Mouse (Mus musculus) kidney, adult 9 months (tissue): ENCODE results near the gene Phb.
A peak's percentile ranks its signal among the peaks of the same experiment; 100 is the strongest.

ENCODE experiments used
- DNase-seq: peaks from one replicate; pipeline ENCODE4 v3.0.0; 2022

Gene Phb

GRCm38 (mm10) chr11:95666529-95667149, at the start of gene Phb:
Gene Phb (plus strand): TSS chr11:95666957.
- peak; percentile 99 for DNase-seq

DNA sequence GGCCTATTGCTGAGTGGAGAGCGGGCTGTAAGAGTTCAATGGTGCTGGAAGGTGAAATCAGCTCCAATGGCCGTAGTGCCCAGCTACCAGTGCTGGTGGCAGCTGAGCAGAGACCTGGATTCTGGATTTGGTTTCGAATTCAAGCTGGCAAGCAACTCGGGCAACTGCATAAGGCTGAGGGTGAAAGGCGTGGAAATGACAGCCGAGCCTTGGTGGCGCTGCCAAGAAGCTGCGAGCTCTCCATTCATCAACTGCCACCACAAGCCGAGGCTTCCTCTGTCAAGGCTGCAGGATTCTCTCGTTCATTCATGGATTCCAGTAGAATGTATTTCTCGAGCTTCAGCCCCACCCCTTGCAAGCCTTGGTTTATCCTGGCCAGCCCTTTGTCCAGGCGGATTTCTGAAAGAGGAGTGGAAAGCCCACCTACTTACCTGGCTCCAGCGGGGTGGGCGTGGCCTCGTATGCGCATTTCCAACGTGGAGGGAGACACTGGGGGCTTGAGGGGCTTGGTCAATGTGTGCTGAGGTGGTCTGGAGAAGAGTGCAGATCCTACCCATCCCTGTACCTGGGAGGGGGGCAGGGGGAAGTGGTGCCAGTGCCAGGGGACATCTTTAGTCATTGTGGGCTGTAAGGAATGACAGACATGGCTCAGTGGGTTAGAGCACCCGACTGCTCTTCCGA, 48.8 kb upstream of the Phb start:
- no peak for DNase-seq

DNA sequence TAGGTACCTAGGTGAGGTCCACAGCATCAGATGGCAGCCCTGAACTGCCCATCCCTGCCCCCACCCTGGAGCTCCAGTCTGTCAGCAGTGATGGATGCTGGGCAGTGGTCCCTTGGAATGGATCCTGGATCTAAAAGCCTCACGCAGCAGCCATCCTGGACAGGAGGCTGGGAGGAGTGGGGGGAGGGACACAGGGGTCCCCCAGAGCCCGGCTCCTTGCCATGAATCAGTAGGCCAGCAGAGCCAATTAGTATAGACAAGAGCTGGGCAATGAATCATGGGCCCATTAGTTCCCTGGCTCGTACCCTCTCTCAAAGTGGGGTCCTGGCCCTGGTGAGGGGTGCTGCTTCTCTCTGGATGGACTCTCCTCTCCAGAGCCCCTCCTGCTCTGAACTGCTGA, 47.7 kb upstream of the Phb start:
- DNase-seq, result no peak

- no peak for DNase-seq
These were observed 46.8 kb upstream of the Phb start for GRCm38 (mm10) chr11:95619886-95620444.

GRCm38 (mm10) chr11:95621010-95621409, 45.7 kb upstream of the Phb start:
- peak; percentile 51 for DNase-seq

DNA sequence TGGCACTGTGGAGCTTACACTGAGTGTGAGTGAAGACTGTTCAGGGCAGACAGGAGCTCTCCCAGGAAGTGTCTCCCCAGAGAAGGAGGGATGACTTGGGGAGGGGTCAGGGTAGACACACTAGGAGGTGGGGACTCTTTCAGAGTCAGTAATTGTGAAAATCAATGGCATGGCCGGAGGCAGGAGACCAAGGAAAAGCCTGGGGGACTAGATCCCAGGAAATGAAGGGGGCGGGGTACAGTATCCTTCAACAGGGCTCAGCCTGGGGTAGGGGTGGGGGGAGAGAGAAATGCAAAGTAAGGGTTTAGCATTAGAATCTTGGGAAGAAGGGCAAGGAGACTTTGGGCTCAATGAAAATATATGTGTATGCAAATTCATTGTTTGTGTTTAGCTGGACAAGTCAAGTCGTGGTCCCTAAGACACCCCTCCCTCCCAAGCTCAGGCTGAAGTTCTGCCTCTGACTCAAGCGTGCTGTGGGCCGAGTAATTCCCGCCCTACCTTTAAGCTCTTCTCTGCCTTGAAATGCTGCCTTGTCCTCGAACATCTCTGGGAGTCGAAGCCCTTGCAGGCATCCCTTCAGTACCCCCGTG, 45.1 kb upstream of the Phb start:
- no peak for DNase-seq

- no peak for DNase-seq
These were observed 44.3 kb upstream of the Phb start for GRCm38 (mm10) chr11:95622426-95622825.

GRCm38 (mm10) chr11:95630558-95630957, 36.2 kb upstream of the Phb start:
- DNase-seq, result no peak

GRCm38 (mm10) chr11:95631301-95631700, 35.5 kb upstream of the Phb start:
- DNase-seq, result no peak

DNA sequence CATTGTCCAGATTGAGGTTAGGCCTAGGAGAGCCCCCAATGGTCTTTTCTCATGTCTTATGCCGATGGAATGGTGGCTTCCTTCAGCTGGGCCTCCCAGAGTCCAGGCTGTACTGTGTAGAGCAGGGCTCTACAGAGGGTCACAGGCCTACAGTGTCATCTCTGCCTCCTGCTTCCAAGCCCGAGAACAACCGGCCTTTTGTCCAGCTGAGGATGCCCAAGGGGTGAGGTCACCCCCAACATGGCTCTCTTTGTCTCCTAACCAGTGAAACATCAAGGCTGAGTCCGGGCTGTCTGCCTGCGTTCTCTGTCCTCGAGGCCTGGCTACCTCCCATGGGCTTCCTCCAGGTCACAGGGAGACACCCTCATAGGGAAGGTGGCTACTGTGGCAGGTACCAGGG, 34.3 kb upstream of the Phb start:
- DNase-seq, result no peak

GRCm38 (mm10) chr11:95633512-95634000, 33.2 kb upstream of the Phb start:
- no peak for DNase-seq

- no peak for DNase-seq
These were observed 31.7 kb upstream of the Phb start for GRCm38 (mm10) chr11:95635030-95635429.

DNA sequence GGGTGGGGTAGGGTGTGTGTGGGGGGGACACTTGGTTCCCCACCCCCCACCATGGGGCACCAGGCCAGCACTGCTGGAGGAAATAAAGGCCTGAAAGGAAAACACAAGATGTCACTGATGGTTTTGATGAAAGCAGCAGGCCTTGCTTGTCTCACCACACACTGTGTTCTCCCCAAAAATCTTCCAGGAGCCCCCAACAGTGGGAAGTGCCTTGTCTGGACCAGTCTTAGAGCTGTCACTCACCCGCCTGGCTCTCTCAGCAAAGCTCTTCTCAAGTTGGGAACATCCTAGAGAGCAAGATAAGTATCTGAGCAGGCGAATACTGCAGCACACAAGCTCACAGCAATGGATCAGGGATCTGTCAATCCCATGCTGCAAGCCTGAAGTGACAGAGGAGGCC, 26.0 kb upstream of the Phb start:
- no peak for DNase-seq

- DNase-seq, result no peak
These were observed 24.1 kb upstream of the Phb start for GRCm38 (mm10) chr11:95642534-95643280.

DNA sequence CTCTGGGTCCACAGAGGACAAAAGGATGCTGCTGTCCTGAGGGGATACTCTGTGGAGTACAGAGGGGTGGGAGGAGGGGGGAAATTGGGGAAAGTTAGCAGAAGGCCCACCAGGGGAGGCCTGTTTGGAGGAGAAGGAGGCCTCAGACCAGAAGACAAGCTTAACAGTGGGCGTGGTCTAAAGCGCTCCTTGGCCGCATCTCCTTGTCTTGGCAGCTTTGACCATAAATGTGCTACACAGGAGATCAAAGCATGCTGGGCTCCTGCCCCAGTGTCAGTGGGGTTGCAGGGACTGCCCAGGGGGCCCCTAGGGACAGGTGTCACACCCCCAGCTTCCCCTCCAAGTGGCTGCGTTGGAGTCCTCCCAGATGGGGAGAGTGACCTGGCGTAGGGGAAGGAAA, 22.9 kb upstream of the Phb start:
- no peak for DNase-seq

DNA sequence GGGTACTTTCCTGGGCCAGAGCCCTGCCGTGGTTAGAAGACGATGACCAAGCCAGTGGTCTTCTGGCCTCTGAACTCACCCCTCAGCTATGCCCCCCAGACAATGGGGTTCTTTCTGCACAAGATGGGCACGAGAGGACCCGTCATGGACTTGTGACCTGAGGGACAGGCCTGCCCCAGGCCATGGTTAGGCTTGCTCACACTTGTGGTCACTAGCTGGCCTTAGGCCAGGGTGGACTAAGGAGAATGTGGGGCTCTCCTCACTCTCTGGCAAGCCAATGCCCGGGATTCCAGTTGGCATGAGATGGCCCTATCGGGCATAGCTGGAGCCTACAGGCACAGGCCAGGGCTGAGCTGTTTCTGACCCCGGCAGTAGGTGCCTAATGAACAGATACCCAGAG, 22.4 kb upstream of the Phb start:
- no peak for DNase-seq

DNA sequence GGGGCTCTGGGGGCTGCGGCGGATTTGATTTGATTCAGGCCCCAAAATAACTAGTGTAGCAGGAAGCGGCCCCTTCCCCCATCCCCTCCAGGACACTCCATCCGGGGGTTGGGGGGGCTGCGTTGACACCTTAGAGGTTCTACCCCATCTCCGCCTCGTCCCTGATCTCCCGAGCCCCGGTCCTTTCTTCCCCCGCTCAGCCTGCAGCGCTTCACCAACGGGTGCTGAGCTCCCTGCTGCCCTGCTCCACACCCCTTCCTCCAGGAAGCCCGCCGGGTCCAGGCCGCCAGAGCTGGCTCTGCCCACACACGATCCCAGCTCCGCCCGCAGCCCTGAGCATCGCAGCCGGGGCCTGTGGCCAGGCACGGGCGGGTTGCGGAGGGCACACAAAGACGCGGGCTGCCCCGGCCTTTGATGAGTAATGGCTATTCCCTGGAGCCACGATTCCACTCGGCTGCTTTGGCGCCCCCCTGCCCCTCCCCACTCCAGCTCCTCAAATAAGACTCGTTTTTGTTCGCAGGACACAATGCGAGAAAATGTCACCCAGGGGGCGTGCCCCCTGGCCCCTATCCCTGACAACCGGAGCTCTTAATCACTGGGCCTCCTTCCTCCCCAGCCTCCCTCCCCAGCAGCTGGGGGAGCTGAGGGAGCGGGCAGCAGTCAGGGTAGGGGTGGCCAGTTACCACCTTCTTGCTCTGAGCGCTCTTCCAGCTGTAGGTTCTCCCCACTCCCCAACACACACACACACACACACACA, 21.2 kb upstream of the Phb start:
- no peak for DNase-seq

DNA sequence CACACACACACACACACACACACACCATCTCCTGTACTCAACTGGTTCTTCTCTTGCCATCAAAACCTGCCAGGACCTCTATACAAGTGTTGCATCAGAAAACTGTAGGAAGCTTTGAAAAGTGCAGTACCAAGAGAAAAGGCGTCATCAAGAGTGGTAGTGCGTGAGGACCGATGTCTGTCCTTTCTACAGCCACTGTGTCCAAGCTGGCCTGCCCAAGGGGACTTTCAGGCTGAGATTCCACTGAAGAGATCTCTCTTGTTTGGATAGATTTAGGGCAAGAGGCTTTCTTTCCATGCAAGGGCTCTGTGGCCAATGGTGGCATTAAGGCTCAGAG, 20.6 kb upstream of the Phb start:
- no peak for DNase-seq

GRCm38 (mm10) chr11:95647791-95648190, 19.0 kb upstream of the Phb start:
- no peak for DNase-seq

DNA sequence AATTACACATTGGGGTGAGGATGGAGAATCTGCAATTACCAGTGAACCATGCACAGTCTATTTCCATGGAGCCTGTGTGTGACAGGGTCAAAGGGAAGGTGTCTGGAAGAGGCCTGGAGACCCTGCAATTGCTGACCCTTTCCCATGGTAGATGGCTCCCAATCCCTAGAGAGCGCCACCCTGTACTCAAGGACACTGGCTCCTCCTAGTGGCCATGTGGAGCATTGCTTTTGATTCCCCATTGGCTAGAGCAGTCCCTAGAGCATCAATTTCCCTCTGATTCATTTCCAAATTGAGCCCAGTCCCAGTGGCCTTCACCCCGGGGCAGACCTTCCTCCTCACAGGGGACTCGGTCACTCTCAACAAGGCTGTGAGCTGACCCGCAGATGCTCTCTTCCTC, 17.9 kb upstream of the Phb start:
- peak; percentile 80 for DNase-seq

- DNase-seq, result no peak
These were observed 17.2 kb upstream of the Phb start for GRCm38 (mm10) chr11:95649560-95649959.

- DNase-seq, result no peak
These were observed 16.8 kb upstream of the Phb start for GRCm38 (mm10) chr11:95650001-95650400.

GRCm38 (mm10) chr11:95650981-95651380, 15.8 kb upstream of the Phb start:
- DNase-seq, result no peak
